Mouse (Mus musculus): ENCODE data around the gene Syne1.
"Not testable (repeated sequence)": the region's sequence is repeated elsewhere in the genome, so short reads cannot be mapped to it uniquely, and the experiment has no call there.

Gene Syne1

DNA sequence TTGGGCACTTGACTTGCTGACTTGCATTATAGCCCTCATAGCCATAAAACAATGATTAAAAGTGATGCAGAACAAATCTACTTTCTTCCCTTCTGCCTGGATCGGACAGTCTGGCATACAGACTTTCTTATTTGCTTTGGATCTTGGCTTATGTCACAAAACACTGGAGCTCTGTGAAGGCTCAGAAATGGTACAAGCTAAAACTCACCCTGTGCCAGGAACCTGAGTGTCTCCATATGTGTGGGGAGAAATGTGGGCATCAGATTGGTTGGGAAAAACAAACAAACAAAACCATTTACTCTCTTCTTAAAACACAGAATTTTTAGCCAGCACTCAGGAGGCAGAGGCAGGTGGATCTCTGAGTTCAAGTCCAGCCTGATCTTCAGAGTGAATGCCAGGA, 30.6 kb downstream of the Syne1 start:
- no peak for DNase-seq (ENCODE audit: low read depth, low spot score)

DNA sequence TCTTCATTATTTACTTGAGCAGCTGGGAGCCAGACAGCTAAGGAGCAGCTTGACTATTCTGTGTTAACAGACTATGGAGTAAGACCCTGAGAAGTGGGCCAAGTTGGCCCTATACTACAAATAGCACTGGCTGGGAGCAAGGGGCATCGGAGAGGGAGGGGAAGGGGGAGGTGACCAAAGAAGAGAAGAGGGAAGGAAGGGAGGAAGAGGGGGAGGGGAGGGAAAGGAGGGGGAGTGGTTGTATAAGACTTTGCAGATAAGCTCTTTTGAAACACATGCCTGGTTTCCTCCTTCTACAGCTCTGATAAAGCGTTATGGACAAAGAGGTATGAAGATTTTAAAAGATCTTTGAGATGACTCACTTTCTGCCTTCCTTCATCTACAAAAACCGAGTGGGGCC, 36.0 kb downstream of the Syne1 start:
- no peak for DNase-seq (ENCODE audit: low read depth, low spot score)

DNA sequence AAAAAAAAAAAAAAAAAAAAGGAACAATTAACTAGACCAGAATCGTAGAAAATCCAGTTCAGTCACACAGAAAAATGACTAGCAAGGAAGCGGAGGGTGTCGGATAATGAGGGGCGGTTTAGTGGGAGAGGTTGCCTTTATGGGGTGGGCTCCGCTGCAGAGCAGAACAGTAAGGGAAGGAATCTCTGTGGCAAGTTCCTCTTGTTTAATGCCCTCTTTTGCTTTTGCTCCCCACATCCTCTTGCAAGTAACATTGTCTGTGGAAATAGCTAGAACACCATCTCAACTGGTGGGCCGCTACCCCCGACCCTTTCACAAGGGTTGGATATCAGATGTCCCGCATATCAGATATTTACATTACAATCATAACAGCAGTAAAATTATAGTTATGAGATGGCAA, 37.1 kb downstream of the Syne1 start:
- DNase-seq (ENCODE audit: low read depth, low spot score): no peak

DNA sequence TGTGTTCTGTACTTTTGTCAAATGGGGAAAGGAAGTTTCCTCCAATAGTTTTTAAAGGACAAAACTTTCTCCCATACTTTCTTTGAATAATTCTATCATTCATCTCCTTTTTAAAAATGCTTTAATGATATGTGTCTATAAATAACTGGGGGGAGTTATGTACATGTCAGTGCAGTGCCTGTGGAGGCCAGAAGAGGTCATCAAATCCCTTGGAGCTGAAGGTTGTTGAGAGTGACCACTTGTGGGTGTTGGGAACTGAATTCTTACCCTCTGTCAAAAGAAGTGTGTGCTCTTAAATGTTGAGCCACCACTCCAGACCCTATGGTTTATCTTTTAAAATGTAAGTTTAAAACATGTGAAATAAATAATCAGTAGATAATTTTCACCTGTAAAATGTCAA, 39.0 kb downstream of the Syne1 start:
- DNase-seq (ENCODE audit: low read depth, low spot score): no peak

DNA sequence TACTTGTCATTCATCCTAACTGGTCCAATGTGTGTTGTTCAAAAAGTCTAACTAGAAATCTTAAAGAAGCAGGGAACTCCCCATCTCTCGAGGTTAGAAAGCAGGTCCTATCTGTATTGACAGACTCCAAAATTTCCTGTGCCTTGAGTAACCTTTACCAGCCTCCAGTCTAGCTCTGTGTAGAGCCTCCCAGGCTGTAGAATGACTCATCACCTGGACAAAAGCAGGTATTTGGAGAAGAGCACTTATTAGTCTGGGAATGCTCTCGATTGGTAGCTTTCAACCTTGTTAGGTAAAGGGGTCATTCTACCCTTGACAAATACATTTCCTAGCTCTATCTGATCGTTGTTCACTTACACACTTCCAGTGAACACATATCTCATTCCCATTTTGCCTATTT, 39.9 kb downstream of the Syne1 start:
- no peak for DNase-seq (ENCODE audit: low read depth, low spot score)

DNA sequence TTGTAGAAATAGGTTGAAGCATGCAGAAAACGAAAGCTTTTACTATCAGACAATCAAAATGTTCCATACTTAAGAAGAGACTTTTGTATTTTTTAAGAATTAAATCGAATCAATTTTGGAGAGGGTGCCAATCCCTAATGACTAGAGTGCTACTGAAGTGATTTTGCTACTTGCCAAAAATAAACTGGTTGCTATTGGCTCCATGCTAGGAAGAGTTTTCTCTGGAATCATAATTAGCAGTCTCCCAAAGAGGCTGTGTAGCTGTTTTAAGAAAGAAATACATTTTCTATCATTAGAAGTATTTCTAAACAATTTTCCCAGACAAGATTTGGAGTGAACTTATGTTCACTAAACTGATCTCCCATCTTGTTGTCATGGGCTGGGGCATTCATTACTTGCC, 43.8 kb downstream of the Syne1 start:
- no peak for DNase-seq (ENCODE audit: low read depth, low spot score)

DNA sequence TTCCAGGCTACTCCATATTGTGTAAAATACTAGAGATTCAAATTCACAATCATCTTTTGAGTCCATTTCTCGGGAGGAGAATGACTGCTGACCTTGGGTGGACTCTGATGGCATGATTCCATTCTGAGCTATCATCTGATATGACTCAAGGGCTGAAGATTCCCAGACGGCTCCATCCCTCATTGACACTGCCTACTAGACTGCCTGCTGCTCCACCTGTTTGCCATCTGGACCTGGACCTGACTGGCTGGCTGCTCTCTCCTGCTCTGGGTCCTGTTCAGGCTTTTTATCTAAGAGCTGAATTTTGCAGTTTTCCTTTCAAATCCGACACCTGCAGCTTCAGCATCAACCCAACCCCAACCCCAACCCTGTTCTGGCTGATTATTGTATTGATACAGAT, 46.5 kb downstream of the Syne1 start:
- no peak for DNase-seq (ENCODE audit: low read depth, low spot score)

DNA sequence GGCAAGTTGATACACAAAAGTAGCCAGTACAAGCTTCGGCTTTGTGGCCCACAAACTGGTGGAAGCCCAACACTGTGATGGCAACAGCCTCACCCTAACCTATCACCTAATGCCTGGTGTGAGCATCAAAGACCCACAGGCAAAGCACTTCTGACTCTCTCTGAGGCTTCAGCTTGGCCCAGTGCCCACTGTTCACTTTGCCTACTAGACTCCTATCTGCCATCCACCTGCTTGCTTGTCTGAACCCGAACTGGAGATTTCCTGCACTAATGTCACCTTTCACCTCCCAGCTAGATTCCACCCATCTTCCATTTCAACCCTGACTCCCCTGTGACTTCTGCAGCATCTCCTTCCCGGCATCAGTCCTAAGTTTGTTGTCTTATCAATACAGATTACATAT, 47.4 kb downstream of the Syne1 start:
- no peak for DNase-seq (ENCODE audit: low read depth, low spot score)

DNA sequence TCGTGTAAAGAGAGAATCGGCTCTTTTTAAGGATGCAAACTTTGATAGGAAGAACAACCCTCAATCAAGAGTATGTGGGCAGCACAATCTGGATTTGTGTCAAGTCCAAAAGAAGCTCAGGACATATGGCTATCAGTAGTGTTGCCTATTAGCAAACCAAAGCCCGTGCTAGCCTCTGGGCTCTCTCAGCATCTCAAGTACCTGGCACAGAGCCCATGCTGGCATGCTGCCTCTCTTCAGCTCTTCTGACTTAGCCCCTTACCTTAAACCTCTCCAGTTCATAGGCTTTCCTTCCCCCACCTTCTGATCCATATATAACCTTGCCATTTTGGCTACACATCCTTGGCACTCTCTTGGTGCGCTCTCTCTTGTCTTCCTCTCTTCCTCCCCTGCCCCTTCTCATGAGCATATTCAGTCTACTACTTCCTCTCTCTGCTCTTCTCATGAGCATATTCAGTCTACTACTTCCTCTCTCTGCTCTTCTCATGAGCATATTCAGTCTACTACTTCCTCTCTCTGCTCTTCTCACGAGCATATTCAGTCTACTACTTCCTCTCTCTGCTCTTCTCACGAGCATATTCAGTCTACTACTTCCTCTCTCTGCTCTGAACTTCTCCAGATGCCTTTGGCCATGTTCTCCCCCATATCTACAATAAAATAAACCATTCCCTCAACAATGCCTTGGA, 51.5 kb downstream of the Syne1 start:
- not testable (repeated sequence) for DNase-seq (ENCODE audit: low read depth, low spot score)

DNA sequence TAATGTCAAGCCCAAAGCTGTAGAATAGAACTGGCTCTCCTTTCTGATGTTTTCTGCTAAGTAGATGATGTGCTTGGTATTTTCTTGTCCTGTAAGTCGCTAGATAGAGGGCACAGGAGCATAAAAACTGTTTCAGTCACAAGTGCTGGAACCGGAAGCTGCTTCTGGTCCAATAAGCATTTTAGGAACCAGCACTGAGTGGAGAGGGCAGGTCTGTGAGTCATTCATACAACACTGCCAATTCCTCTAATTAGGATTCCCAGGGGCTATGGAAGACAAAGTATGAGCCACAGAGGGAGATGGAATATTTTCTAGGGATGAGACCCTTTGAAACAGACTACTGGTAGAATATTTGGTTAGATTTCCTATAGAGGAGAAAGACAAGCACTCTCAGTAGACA, 53.4 kb downstream of the Syne1 start:
- no peak for DNase-seq (ENCODE audit: low read depth, low spot score)

DNA sequence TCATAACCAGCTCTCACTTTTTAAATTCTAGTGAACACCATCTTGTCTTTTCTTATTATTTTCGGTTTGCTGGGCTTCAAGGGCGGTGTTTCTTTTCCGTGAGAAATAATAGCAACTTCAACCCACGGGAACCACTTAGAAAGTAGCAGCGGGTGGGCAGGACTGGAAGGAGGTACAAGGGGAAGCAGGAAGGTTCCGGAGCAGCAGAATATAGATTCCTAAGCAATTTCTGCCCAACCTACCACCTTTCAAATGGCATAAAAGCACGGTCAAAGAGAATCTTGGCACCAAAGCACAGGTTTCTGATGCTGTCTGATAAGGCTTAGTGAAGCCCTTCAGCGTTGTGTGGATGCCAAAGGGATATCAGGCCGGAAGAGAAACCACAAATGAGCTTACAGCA, 60.2 kb downstream of the Syne1 start:
- no peak for DNase-seq (ENCODE audit: low read depth, low spot score)

DNA sequence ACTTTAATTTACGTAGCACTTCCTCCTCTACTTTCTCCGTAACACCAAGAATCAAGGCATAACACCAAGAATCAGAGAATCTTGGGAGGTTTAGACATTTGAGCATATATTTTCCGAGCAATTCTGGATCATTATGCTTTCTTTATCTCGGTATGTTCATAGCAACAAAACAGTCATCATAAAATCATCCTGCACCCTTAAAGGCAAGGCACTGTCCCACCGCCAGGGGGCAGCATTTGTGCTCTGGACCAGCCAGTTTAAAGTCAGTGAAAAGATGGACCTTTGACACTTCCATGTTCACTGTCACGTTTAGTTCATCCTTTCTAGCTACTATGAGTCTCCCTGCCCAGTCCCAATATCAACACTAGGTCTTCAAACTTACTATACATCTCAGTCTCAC, 61.3 kb downstream of the Syne1 start:
- peak; percentile 39 for DNase-seq (ENCODE audit: low read depth, low spot score)

DNA sequence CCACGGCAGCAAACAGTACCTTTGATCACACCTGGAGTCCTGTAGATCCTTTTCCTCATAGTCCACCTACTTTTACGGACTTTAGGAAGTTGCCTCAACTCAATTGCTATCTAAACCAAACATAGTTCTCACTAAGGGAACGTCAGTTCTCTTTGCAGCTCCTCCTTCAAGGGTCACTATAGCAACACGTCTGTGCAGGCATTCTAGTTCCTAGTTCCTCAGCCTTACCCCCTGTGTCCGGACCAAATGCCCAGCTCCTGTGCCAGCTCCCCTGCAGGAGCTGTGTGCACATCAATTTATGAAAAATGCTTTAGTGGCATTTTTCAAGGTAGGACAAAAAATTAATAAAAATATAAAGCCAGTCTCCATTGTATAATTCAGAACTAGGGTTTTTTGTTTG, 63.2 kb downstream of the Syne1 start:
- DNase-seq (ENCODE audit: low read depth, low spot score): no peak

DNA sequence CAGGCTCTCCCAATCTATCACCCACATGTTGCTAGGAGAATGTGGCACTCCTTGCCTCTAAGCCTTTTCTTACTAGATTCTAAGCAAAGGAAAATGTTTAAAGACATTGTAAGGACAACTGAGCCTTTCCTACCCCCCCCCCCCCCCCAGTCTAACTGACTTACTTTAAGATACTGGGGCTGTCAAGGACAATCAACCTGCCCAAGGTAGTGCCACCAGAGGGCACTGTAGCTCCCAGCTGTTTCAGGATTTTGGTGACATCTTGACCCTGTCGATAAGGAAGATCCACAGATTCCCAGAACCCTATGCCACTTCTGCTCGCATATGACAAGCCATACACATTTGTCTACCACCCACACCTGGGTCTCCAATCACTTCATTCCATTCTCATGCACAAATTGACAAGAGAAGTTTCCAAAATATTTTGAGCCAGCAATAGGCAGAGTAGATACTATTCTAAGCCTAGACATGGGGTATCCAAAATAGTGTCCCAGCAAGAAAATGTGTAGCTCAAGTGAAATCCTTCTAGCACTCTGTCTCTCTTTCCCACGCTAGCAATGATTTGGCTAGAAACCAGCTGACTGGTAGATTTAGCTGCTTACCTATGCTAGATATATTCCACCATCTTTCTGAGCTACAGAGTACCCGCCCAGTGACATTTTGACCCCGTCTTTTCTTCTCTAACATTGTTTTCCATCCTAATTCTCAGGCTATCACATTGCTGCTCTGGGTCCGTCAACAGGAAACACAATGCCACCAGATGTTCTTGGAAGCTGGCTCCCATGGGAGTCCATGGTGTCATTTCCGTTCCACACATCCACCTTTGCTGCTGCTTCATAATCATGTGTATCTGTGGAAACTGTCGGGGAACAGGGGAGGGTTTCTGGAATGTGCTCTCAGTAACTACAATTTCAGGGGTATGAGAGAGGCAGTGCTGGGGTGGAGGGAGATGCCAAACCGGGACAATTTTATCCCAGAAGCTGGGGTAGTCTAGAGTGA, 70.4 kb downstream of the Syne1 start:
- no peak for DNase-seq (ENCODE audit: low read depth, low spot score)

DNA sequence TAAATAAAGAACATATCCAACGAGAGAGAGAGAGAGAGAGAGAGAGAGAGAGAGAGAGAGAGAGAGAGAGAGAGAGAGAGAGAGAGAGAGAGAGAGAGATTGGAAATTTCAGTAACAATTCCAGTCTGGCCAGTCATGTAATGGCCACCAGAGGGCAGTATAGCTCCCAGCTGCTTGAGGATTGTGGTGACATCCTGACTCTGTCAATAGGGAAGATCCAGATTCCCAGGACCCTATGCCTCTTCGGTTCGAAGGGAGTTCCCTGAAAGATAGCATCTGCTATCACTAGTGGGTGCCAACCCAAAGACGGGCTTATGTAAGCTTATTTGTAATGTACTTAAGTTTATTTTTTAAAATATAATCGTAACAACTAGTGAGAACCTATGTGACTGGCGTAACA, 71.2 kb downstream of the Syne1 start:
- peak; percentile 38 for DNase-seq (ENCODE audit: low read depth, low spot score)

DNA sequence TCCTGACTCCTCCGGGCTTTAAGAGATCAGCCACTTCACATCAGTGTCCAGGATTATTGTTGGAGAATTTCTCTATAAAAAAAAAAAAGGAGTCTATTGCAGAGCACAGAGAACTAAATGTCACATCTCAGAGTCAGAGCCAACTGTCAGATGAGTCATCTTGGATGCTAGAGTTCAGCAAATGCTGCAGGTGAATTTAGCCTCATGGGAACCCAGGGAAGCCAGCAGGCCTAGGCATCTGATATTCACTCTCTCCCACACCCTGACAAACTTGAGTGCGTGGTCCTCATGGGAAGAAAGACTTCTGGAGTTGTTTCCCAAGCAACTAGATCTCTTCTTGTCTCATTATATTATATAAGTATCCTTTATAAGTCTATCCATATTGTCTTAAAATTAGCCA, 82.6 kb downstream of the Syne1 start:
- no peak for DNase-seq (ENCODE audit: low read depth, low spot score)

DNA sequence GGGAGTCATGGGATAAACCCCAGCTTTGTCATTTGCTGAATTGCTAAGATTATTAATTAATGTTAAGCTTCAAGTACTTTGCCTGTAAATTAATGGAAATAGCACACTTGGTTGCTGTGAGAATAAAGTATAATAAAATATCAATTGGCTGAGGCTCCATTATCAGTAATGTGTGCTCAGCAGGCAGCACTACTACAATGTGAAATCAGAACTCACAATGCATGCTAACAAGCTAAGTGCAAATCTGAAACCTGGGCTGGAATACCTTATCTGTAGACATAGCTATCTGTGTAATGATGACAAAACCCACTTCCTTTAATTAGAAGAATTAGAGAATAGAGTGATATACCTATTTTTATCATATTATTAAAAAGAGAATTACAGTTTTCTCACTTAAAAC, 97.5 kb downstream of the Syne1 start:
- DNase-seq (ENCODE audit: low read depth, low spot score): no peak

DNA sequence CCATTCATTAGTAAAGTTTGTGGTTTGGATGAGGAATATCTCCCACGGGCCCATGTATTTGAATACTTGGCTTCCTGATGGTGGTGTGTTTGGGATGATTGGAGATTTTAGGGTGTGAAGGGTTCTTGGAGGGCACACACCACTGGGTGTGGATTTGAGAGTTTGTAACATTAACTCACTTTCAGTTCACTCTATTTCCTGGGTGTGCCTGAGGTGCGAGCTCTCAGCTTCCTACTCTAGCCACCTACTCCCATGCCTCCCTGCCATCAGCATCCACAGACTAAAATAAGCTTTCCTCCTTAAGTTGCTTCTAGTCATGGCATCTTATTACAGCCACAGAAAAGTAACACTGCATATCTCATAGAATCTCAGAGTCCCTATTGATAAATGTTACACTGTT, 101.3 kb downstream of the Syne1 start:
- no peak for DNase-seq (ENCODE audit: low read depth, low spot score)

DNA sequence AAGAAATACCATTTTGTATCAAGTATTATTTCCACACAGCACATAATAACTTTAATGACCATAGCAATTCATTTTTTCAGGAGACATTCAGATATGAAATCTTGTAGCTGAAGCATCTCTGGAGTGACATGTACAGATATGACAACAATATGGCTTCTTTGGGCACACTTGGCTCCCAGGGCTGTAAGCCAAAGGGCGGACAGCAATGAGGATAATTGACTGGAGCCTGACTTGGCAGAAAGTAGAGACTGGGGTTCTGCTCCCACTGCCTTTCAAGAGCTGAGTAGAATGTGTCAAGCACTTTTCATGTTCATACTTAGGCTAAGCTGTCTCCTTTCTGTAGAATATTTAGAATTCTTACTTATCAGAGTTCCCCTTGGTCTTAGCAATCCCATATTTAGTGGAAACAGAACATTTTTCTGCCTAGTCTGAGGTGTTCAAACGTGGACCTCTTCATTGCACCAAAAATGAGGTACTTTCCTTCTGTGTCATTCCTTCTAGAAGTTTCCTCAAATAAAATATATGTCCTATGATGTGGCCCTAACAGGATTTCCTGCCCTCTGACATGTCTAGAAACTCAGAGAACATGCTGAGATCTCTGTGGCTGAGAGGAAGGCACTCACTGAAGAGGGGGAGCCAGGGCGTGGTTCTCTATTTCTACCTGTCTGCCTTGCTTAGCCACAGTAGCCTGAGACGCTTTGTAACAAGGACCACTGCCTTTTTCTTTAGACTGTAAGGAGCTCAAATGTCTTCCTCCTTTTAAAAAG, 103.1 kb downstream of the Syne1 start:
- no peak for DNase-seq (ENCODE audit: low read depth, low spot score)

DNA sequence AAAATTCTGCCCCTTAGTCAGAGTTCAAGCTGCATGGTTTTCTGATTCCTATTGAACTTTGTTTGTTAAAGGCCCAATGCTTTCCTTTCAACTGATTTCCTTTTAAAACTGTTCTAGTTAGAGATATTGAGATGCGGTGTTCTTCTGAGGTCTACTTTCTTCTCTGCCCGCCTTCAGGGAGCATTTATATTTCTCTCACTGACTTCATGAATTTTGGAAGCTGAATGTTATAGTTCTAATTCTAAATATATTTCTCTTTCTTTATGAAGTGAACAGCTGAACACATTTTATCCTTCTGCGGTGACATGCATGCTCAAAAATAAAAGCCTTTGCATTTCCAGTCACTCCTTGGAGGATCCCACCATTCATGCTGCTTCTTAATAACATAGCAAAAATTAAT, 106.0 kb downstream of the Syne1 start:
- DNase-seq (ENCODE audit: low read depth, low spot score): no peak

DNA sequence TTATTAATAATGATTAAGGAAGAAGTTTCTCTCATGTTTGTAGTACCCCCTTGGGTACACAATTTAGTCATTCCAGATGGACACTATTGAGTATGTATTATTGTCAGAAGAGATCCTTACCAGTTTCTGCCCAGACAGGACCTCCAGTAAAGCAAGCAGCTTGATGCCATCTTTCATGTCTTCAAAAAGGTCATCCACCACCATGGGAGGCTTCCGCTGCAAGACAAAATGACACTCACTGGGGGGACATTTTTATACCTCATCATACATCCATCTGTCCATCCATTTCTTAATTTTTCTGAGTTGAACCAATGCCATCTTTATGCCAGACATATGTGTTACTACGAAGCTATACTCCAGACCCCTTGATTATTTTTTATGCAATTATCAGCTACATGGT, 108.3 kb downstream of the Syne1 start:
- no peak for DNase-seq (ENCODE audit: low read depth, low spot score)

DNA sequence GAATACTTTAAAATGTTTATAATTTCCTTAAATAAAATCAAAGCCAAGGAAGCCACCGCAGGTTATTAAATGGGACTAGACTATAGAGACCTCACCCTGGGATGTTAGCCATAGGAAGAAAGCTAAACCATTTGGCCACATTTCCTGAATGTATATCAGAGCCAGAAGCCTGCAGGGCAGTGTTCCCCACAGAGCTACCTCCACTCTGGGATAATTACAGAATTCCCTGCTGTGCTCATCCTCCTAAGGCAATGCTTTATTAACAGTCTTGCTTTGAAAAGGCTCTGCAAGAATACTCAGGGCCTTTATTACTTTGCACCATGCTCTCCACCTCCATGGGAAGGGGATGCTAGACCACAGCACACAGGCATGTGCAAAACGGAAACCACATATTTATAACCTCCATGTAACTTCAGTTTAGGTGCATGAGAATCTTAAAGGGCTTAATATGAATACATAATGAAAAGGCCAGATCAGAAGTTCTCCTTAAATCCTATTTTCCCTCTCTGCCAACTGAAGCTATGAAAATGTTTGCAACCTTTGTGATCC, 111.4 kb downstream of the Syne1 start:
- no peak for DNase-seq (ENCODE audit: low read depth, low spot score)

Data from mesoderm, embryonic 11.5 days (tissue).